Mouse (Mus musculus): ENCODE results near the gene March1.

GRCm38 (mm10) chr8:66386008-66386407, 768.3 kb downstream of the March1 start:
- no peak for TF ChIP-seq GATA1 (IDR thresholded peaks at IDR 0.05; ENCODE audit: borderline replicate concordance, low read length)
- no peak for TF ChIP-seq FLI1 (IDR thresholded peaks at IDR 0.05; ENCODE audit: low read length)

Data from megakaryocyte, embryonic 14.5 days (primary cell).